In the genomic region with DNA sequence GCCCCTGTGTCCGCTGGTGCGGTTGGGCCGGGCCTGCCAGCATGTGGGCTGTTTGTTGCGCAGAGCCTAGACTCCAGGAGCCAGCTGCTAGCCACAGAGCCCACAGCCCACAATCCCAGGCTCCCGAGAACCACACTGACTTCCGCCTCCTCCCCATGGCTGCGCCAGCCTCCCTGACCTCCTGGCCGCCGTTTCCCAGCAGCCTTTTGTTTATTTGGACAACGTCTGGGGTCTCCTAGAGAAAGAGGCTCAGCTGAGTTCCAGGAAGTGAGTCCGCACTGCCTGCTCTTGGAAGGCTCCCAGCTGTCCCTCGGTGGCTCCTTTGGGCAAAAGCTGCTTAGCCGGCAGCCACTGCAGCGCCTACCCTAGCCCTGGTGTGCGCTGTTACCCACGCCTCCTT, we compare ENCODE assay signal across 8 mouse cellular contexts. TPM values are rescaled to one million over a fixed set of nuclear protein-coding genes. Genes with fewer than 3 reads are reported as not detected.
A peak's percentile ranks its signal among the peaks of the same experiment; 100 is the strongest.
DNase-seq lines count a peak whose midpoint lies in the region; TF ChIP-seq lines count a peak whose summit lies in the region.

No protein-coding gene starts in this region.

- 3% methylated on average over 16 of the region's 16 CpGs for WGBS in lung, adult 2 months

- no peak for TF ChIP-seq CTCF in lung, adult 2 months (IDR thresholded peaks at IDR 0.05; ENCODE audit: insufficient read depth, low read length)

- peak overlapping the region; percentile 25 for H3K4me3 ChIP-seq in lung, adult 2 months (replicated peaks; ENCODE audit: extremely low read depth, low read depth, low read length)

- DNase-seq in R1 (ENCODE audit: low read depth, low spot score) (peak; percentile 68), adipocyte (ENCODE audit: low spot score) (no peak)
- DNase-seq in embryo, embryonic 9.5 days (ENCODE audit: extremely low spot score) = peak; percentile 83
- peak; percentile 87 for DNase-seq in heart, adult 8-10 months (ENCODE audit: low spot score)
- peak; percentile 70 for DNase-seq in kidney, adult 18-20 months
- peak; percentile 72 for DNase-seq in lung, adult 2 months
- DNase-seq in ovary, postnatal 10 days (ENCODE audit: low spot score) = peak; percentile 40
- DNase-seq in thymus, postnatal 0 days (ENCODE audit: low spot score) = no peak

- peak; percentile 63; the same call in 1 of the 2 replicates for TF ChIP-seq POLR2A in lung, adult 2 months (IDR thresholded peaks at IDR 0.05; ENCODE audit: borderline replicate concordance, extremely low read depth, low read depth, low read length)

- H3K4me1 ChIP-seq in lung, adult 2 months (ENCODE audit: control insufficient read depth, insufficient read depth, low read length) = peaks cover 16% of the 10 kb centered on the region

RNA-seq across cellular contexts. Expression of a gene that starts 12.6 kb away (rescaled TPM):
- total RNA-seq in heart, adult 8-10 months (2022) = 10 to 100 TPM; 23.7 to 30.9 (median 26.2) TPM
- polyA plus RNA-seq in lung, adult 2 months (2012; rRNA removed) = 40.8 and 50.9 TPM in 2 replicates
- 1.5 and 1.8 TPM in 2 replicates for polyA plus RNA-seq in thymus, postnatal 0 days (2015; fragmentation: Nextera tagmentation; extraction: Ambion mirVana)

Comparison
In these comparisons a context has a peak if more than half of its experiments do, and no peak if none do; other contexts are left out.
1. DNase-seq: peak in R1 (single experiment), embryo, embryonic 9.5 days (single experiment), heart, adult 8-10 months (single experiment), kidney, adult 18-20 months (single experiment), lung, adult 2 months (single experiment) and ovary, postnatal 10 days (single experiment); none in adipocyte (single experiment) and thymus, postnatal 0 days (single experiment).
2. RNA of a gene that starts 12.6 kb away (polyA plus RNA-seq): 40.8 to 50.9 TPM in lung, adult 2 months; 1.5 to 1.8 TPM in thymus, postnatal 0 days; every median in the first group is over 10 times any median in the second.